Mouse (Mus musculus) urinary bladder, postnatal 25 days (tissue): ENCODE measurements around the gene Ift27.

Experiments
- DNase-seq: peaks from one replicate; pipeline ENCODE4 v3.0.0; 2022; ENCODE audit warnings: low spot score

Gene Ift27

GRCm38 (mm10) chr15:78173972-78174886, at the start of gene Ift27:
Gene Ift27, minus strand, starts transcription at chr15:78174107.
- peak; percentile 84 for DNase-seq

- no peak for DNase-seq
Observed at GRCm38 (mm10) chr15:78215269-78215668, 41.4 kb upstream of the Ift27 start.

GRCm38 (mm10) chr15:78211367-78211766, 37.5 kb upstream of the Ift27 start:
- no peak for DNase-seq

GRCm38 (mm10) chr15:78210203-78210602, 36.3 kb upstream of the Ift27 start:
- no peak for DNase-seq

- DNase-seq, result no peak
Observed at GRCm38 (mm10) chr15:78206312-78206711, 32.4 kb upstream of the Ift27 start, which contains the start of gene Pvalb. Gene Pvalb, minus strand, starts transcription at chr15:78206400.

- no peak for DNase-seq
Observed at GRCm38 (mm10) chr15:78205192-78205591, 31.3 kb upstream of the Ift27 start.

- DNase-seq, result peak; percentile 13
Observed at GRCm38 (mm10) chr15:78204053-78204847, 30.3 kb upstream of the Ift27 start.

- DNase-seq, result no peak
Observed at GRCm38 (mm10) chr15:78195096-78195880, 21.4 kb upstream of the Ift27 start.

- DNase-seq, result no peak
Observed at GRCm38 (mm10) chr15:78194320-78194719, 20.4 kb upstream of the Ift27 start.

GRCm38 (mm10) chr15:78189636-78190035, 15.7 kb upstream of the Ift27 start:
- no peak for DNase-seq

- no peak for DNase-seq
Observed at GRCm38 (mm10) chr15:78188546-78188945, 14.6 kb upstream of the Ift27 start.

- DNase-seq, result no peak
Observed at GRCm38 (mm10) chr15:78186906-78187305, 13.0 kb upstream of the Ift27 start.

GRCm38 (mm10) chr15:78185609-78186008, 11.7 kb upstream of the Ift27 start:
- DNase-seq, result no peak

GRCm38 (mm10) chr15:78184855-78185254, 10.9 kb upstream of the Ift27 start:
- DNase-seq, result no peak

- no peak for DNase-seq
Observed at GRCm38 (mm10) chr15:78181701-78182405, 7.9 kb upstream of the Ift27 start.

GRCm38 (mm10) chr15:78179775-78180174, 5.9 kb upstream of the Ift27 start:
- no peak for DNase-seq

- DNase-seq, result peak; percentile 76
Observed at GRCm38 (mm10) chr15:78178397-78178796, 4.5 kb upstream of the Ift27 start.

- DNase-seq, result no peak
Observed at GRCm38 (mm10) chr15:78177257-78177656, 3.4 kb upstream of the Ift27 start.

- no peak for DNase-seq
Observed at GRCm38 (mm10) chr15:78174887-78175245, 959 bp upstream of the Ift27 start.

- DNase-seq, result peak; percentile 8
Observed at GRCm38 (mm10) chr15:78172899-78173817, 749 bp downstream of the Ift27 start.
